Mouse (Mus musculus): Measurements from ENCODE around the gene Trap1. TPM values are rescaled to one million over a fixed set of nuclear protein-coding genes. Genes with fewer than 3 reads are reported as not detected.

The Trap1 gene
- 54.4 and 59.1 TPM in 2 replicates for polyA plus RNA-seq (2015; fragmentation: Nextera tagmentation; extraction: Ambion mirVana)

GRCm38 (mm10) chr16:4077384-4078061 is at the start of gene Trap1:
Gene Trap1, minus strand, starts transcription at chr16:4077827.
- peak; percentile 98 for ATAC-seq
- Histone ChIP-seq H3K27me3 (replicated peaks; ENCODE audit: control insufficient read depth, insufficient read depth, low read length) (no peaks in the 10 kb centered on the region), H3K9me3 (ENCODE audit: control insufficient read depth, low read length) (no peaks in the 10 kb centered on the region), H3K4me2 (ENCODE audit: low read length) (peak within 1 kb of the TSS; percentile 70), H3K4me3 (ENCODE audit: low read length) (peak within 1 kb of the TSS; percentile 95), H3K27ac (ENCODE audit: low read depth, low read length) (peak within 1 kb of the TSS; percentile 92), H3K9ac (ENCODE audit: low read depth, low read length) (peak within 1 kb of the TSS; percentile 84), H3K36me3 (ENCODE audit: control insufficient read depth, insufficient read depth, low read length) (peaks cover 2% of the 10 kb centered on the region; the same call in 1 of the 2 replicates), H3K4me1 (ENCODE audit: control insufficient read depth, insufficient read depth, low read depth, low read length) (peaks cover 12% of the 10 kb centered on the region)
- under 1% methylated on average over 58 of the region's 58 CpGs for WGBS

DNA sequence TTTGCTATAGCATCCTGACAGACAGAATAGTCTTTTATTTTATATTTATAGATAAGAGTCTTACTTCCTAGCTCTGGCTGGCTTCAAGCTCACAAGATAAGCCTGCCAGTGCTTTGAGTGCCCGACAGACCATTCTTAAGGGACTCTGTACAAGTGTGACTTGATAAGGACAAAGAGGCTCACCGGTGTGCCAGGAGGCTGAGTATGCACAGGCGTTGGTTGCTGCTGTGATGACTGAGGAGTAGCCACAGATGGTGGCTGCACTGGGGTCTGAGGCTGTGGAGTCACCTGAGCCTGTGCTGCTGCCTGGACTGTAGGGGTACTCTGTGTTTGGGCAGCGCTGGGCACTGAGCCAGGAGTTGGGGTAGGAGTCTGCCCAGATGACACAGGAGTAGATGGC is 39.4 kb upstream of the Trap1 start:
- no peaks in the 10 kb centered on the region for H3K4me1 ChIP-seq (ENCODE audit: control insufficient read depth, insufficient read depth, low read depth, low read length)
- H3K4me3 ChIP-seq (ENCODE audit: low read length) = no peak overlapping the region
- no peaks in the 10 kb centered on the region for H3K27me3 ChIP-seq (replicated peaks; ENCODE audit: control insufficient read depth, insufficient read depth, low read length)
- WGBS = 93% methylated on average over 4 of the region's 4 CpGs
- no peak overlapping the region for H3K27ac ChIP-seq (ENCODE audit: low read depth, low read length)
- H3K9me3 ChIP-seq (ENCODE audit: control insufficient read depth, low read length) = no peaks in the 10 kb centered on the region
- H3K9ac ChIP-seq (ENCODE audit: low read depth, low read length) = no peak overlapping the region
- 0 out of 2 replicates have a peak, but pooled peaks have one; percentile 30 for ATAC-seq
- peaks cover 42% of the 10 kb centered on the region for H3K36me3 ChIP-seq (ENCODE audit: control insufficient read depth, insufficient read depth, low read length)
- no peak overlapping the region for H3K4me2 ChIP-seq (ENCODE audit: low read length)

DNA sequence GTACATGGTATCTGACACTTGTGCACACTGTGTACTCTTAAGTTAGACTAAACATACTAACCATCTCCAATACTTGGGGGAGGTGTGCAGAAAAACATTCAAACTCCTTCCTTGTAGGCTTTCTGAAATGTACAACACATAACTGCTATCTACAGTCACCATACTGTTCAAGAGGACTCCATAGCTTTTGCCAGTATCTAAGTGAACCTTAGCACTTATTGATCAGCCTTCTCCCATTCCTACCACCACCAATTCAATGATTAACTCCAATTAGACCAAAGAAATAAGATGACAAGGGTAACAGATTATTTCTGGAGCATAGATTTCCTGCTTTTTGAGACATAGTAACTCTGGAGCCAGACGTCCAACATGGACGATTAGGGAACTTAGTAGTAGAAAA is 22.7 kb upstream of the Trap1 start:
- ATAC-seq = no peak
- H3K36me3 ChIP-seq (ENCODE audit: control insufficient read depth, insufficient read depth, low read length) = peaks cover 34% of the 10 kb centered on the region
- WGBS = 91% methylated on average over 2 of the region's 2 CpGs
- H3K4me2 ChIP-seq (ENCODE audit: low read length) = no peak overlapping the region
- H3K27me3 ChIP-seq (replicated peaks; ENCODE audit: control insufficient read depth, insufficient read depth, low read length) = no peaks in the 10 kb centered on the region
- H3K27ac ChIP-seq (ENCODE audit: low read depth, low read length) = no peak overlapping the region
- no peaks in the 10 kb centered on the region for H3K9me3 ChIP-seq (ENCODE audit: control insufficient read depth, low read length)
- no peaks in the 10 kb centered on the region for H3K4me1 ChIP-seq (ENCODE audit: control insufficient read depth, insufficient read depth, low read depth, low read length)
- no peak overlapping the region for H3K4me3 ChIP-seq (ENCODE audit: low read length)
- H3K9ac ChIP-seq (ENCODE audit: low read depth, low read length) = no peak overlapping the region

- 93% methylated on average over 1 of the region's 1 CpGs for WGBS
- ATAC-seq = no peak
- H3K36me3 ChIP-seq (ENCODE audit: control insufficient read depth, insufficient read depth, low read length) = peaks cover 53% of the 10 kb centered on the region
These were observed 19.9 kb upstream of the Trap1 start for GRCm38 (mm10) chr16:4097521-4097920.

GRCm38 (mm10) chr16:4096898-4097297 is 19.3 kb upstream of the Trap1 start:
- Histone ChIP-seq H3K4me3 (ENCODE audit: low read length) (no peak overlapping the region), H3K4me1 (ENCODE audit: control insufficient read depth, insufficient read depth, low read depth, low read length) (no peaks in the 10 kb centered on the region), H3K36me3 (ENCODE audit: control insufficient read depth, insufficient read depth, low read length) (peaks cover 57% of the 10 kb centered on the region), H3K4me2 (ENCODE audit: low read length) (no peak overlapping the region), H3K9ac (ENCODE audit: low read depth, low read length) (no peak overlapping the region), H3K9me3 (ENCODE audit: control insufficient read depth, low read length) (no peaks in the 10 kb centered on the region), H3K27me3 (replicated peaks; ENCODE audit: control insufficient read depth, insufficient read depth, low read length) (no peaks in the 10 kb centered on the region), H3K27ac (ENCODE audit: low read depth, low read length) (no peak overlapping the region)
- ATAC-seq = no peak

More at GRCm38 (mm10) chr16:4097521-4097920, 19.9 kb upstream of the Trap1 start:
- H3K9me3 ChIP-seq (ENCODE audit: control insufficient read depth, low read length) = no peaks in the 10 kb centered on the region
- no peak overlapping the region for H3K4me3 ChIP-seq (ENCODE audit: low read length)
- no peak overlapping the region for H3K27ac ChIP-seq (ENCODE audit: low read depth, low read length)
- no peaks in the 10 kb centered on the region for H3K4me1 ChIP-seq (ENCODE audit: control insufficient read depth, insufficient read depth, low read depth, low read length)
- no peak overlapping the region for H3K9ac ChIP-seq (ENCODE audit: low read depth, low read length)
- H3K27me3 ChIP-seq (replicated peaks; ENCODE audit: control insufficient read depth, insufficient read depth, low read length) = no peaks in the 10 kb centered on the region
- no peak overlapping the region for H3K4me2 ChIP-seq (ENCODE audit: low read length)

DNA sequence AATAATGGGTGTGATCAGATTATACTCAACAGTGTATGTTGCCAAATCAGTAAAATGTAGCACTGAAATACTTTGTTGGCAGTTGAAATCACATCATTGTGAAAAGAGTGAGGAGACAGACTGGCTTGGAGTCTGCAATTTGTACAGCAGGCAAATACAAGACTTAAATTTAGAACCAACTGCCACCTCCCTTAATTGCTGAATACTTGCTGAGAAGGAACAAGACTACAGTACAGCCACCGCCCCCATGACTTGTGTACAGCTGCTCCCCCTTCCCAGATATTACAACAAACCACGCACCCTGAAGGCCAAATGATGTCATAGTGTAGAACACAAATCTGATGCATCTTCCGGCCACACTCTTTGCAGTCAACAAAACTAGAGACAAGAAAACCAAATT is 18.5 kb upstream of the Trap1 start:
- Histone ChIP-seq H3K9ac (ENCODE audit: low read depth, low read length) (no peak overlapping the region), H3K27ac (ENCODE audit: low read depth, low read length) (no peak overlapping the region), H3K4me1 (ENCODE audit: control insufficient read depth, insufficient read depth, low read depth, low read length) (no peaks in the 10 kb centered on the region), H3K27me3 (replicated peaks; ENCODE audit: control insufficient read depth, insufficient read depth, low read length) (no peaks in the 10 kb centered on the region), H3K4me2 (ENCODE audit: low read length) (no peak overlapping the region), H3K4me3 (ENCODE audit: low read length) (no peak overlapping the region), H3K36me3 (ENCODE audit: control insufficient read depth, insufficient read depth, low read length) (peaks cover 62% of the 10 kb centered on the region), H3K9me3 (ENCODE audit: control insufficient read depth, low read length) (no peaks in the 10 kb centered on the region)
- no peak for ATAC-seq
- WGBS = 97% methylated on average over 3 of the region's 3 CpGs

DNA sequence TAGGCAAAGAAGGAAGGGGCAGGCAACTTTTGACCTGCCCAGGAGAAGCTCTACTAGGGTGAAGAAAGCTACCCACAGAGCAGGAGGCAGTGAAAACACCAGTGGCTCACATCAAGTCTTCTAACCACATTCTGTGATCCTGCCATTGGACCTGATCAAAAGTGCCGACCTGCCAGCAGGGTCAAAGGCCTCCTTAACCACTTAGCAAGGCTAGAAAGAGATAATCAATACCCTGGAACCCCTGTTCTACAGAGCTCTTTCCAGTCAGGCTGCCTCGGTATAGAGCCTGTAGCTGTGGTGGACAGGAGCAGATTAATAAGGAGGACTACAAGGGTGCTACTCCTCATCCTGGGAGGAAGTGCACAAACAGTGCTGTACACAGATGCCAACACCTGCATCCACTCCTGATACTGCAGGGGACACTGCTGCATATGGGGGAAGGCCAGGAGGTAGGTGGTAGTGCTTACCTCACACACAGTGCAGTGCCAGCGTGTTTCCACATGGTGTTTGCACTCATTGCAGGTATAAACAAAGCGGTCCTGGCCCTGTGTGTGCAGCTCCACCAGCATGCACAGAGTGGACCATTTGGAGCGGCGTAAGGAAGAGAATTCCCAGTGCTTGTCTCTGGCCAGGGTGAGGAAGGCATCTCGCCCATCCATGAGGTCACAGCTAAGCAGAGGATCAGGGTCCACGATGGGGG is 9.7 kb upstream of the Trap1 start:
- 92% methylated on average over 8 of the region's 8 CpGs for WGBS
- no peak overlapping the region for H3K4me3 ChIP-seq (ENCODE audit: low read length)

GRCm38 (mm10) chr16:4085851-4086387 is 8.3 kb upstream of the Trap1 start:
- Histone ChIP-seq H3K9ac (ENCODE audit: low read depth, low read length) (no peak overlapping the region), H3K4me1 (ENCODE audit: control insufficient read depth, insufficient read depth, low read depth, low read length) (no peaks in the 10 kb centered on the region), H3K4me2 (ENCODE audit: low read length) (no peak overlapping the region), H3K36me3 (ENCODE audit: control insufficient read depth, insufficient read depth, low read length) (peaks cover 53% of the 10 kb centered on the region), H3K27ac (ENCODE audit: low read depth, low read length) (no peak overlapping the region), H3K27me3 (replicated peaks; ENCODE audit: control insufficient read depth, insufficient read depth, low read length) (no peaks in the 10 kb centered on the region), H3K4me3 (ENCODE audit: low read length) (no peak overlapping the region), H3K9me3 (ENCODE audit: control insufficient read depth, low read length) (no peaks in the 10 kb centered on the region)
- 93% methylated on average over 9 of the region's 9 CpGs for WGBS
- ATAC-seq = no peak

More for the DNA sequence above, 9.7 kb upstream of the Trap1 start:
- Histone ChIP-seq H3K27me3 (replicated peaks; ENCODE audit: control insufficient read depth, insufficient read depth, low read length) (no peaks in the 10 kb centered on the region), H3K9me3 (ENCODE audit: control insufficient read depth, low read length) (no peaks in the 10 kb centered on the region), H3K4me1 (ENCODE audit: control insufficient read depth, insufficient read depth, low read depth, low read length) (no peaks in the 10 kb centered on the region), H3K4me2 (ENCODE audit: low read length) (no peak overlapping the region), H3K36me3 (ENCODE audit: control insufficient read depth, insufficient read depth, low read length) (peaks cover 65% of the 10 kb centered on the region), H3K27ac (ENCODE audit: low read depth, low read length) (no peak overlapping the region), H3K9ac (ENCODE audit: low read depth, low read length) (no peak overlapping the region)
- ATAC-seq = no peak

GRCm38 (mm10) chr16:4085051-4085450 is 7.4 kb upstream of the Trap1 start:
- Histone ChIP-seq H3K4me2 (ENCODE audit: low read length) (no peak overlapping the region), H3K9ac (ENCODE audit: low read depth, low read length) (no peak overlapping the region), H3K27me3 (replicated peaks; ENCODE audit: control insufficient read depth, insufficient read depth, low read length) (no peaks in the 10 kb centered on the region), H3K36me3 (ENCODE audit: control insufficient read depth, insufficient read depth, low read length) (peaks cover 47% of the 10 kb centered on the region), H3K4me1 (ENCODE audit: control insufficient read depth, insufficient read depth, low read depth, low read length) (no peaks in the 10 kb centered on the region), H3K9me3 (ENCODE audit: control insufficient read depth, low read length) (no peaks in the 10 kb centered on the region), H3K4me3 (ENCODE audit: low read length) (no peak overlapping the region), H3K27ac (ENCODE audit: low read depth, low read length) (no peak overlapping the region)
- ATAC-seq = no peak
- 96% methylated on average over 7 of the region's 7 CpGs for WGBS
